23 mouse cellular contexts compared by ENCODE assay signal in the genomic region with DNA sequence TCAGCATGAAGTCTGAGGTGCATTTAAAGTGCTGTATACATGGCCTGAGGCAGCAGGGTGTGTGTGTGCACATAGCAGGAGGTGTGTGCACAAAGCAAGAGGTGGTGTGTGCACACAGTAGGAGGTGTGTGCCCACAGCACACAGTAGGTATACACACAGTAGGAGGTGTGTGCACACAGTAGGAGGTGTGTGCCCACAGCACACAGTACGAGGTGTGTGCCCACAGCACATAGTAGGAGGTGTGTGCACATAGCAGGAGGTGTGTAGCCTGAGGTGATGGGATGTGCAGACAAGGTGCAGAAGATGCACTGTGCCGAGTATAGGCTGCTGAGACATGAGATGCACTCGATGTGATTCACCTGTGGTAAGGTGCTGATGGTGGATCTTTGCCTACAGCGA.
A peak's percentile ranks its signal among the peaks of the same experiment; 100 is the strongest.
DNase-seq lines count a peak whose midpoint lies in the region; ATAC-seq and TF ChIP-seq lines count a peak whose summit lies in the region.
"Had no signal": no experiment of that assay in that cellular context is flagged by ENCODE, and none has a peak within 500 bp of the region (broad histone marks: within the 10 kb centered on the region; RNA-seq: fewer than 3 reads in every experiment).

No protein-coding gene starts in this region.

- H3K9ac ChIP-seq in CH12.LX (ENCODE audit: insufficient read depth, low read depth): no peak overlapping the region
- no peak overlapping the region for H3K9ac ChIP-seq in MEL (ENCODE audit: control insufficient read depth, low read depth, low read length, poor library complexity, severe bottlenecking)
- H3K9ac ChIP-seq: embryonic facial prominence, embryonic 13.5 days; embryonic facial prominence, embryonic 15.5 days; forebrain, embryonic 12.5 days had no signal

- H3K9me3 ChIP-seq in megakaryocyte, embryonic 14.5 days: peaks cover 48% of the 10 kb centered on the region
- peaks cover 2% of the 10 kb centered on the region for H3K9me3 ChIP-seq in CH12.LX (replicated peaks; ENCODE audit: low read length)
- no peaks in the 10 kb centered on the region for H3K9me3 ChIP-seq in MEL (replicated peaks; ENCODE audit: insufficient read depth, low read length)
- H3K9me3 ChIP-seq: embryonic facial prominence, embryonic 13.5 days; embryonic facial prominence, embryonic 15.5 days; forebrain, embryonic 12.5 days had no signal

- H3K27ac ChIP-seq in CH12.LX (ENCODE audit: insufficient read depth, low read depth) (no peak overlapping the region), MEL (ENCODE audit: control insufficient read depth, low read depth, low read length) (no peak overlapping the region)
- H3K27ac ChIP-seq: embryonic facial prominence, embryonic 13.5 days; embryonic facial prominence, embryonic 15.5 days; forebrain, embryonic 10.5 days; forebrain, embryonic 12.5 days had no signal

- H3K4me2 ChIP-seq in CH12.LX (ENCODE audit: insufficient read depth, low read depth, poor library complexity, severe bottlenecking): no peak overlapping the region
- H3K4me2 ChIP-seq: embryonic facial prominence, embryonic 13.5 days; embryonic facial prominence, embryonic 15.5 days; forebrain, embryonic 12.5 days had no signal

- no peak for TF ChIP-seq CTCF in CH12.LX (conservative IDR thresholded peaks at IDR 0.05 in 1 of 2, IDR thresholded peaks at IDR 0.05 in 1 of 2; ENCODE audit: low read depth in 2 of 2, low read length in 2 of 2)
- no peak for TF ChIP-seq CTCF in MEL (IDR thresholded peaks at IDR 0.05 in 2 of 3, conservative IDR thresholded peaks at IDR 0.05 in 1 of 3; ENCODE audit: control insufficient read depth in 1 of 3, insufficient read depth in 1 of 3, low read depth in 2 of 3, low read length in 3 of 3, poor library complexity in 1 of 3, severe bottlenecking in 1 of 3)

- no peak for ATAC-seq in megakaryocyte, adult 5-6 weeks (ENCODE audit: poor library complexity, severe bottlenecking)
- ATAC-seq: CD4-positive, CD25-positive, alpha-beta regulatory T cell, adult 4 months; forebrain, embryonic 14.5 days; forebrain, embryonic 16.5 days had no signal

- TF ChIP-seq POLR2A in CH12.LX (IDR thresholded peaks at IDR 0.05; ENCODE audit: low read depth, low read length) (no peak), MEL (IDR thresholded peaks at IDR 0.05; ENCODE audit: control insufficient read depth in 1 of 2, insufficient read depth in 1 of 2, low read depth in 1 of 2, low read length in 2 of 2, poor library complexity in 1 of 2) (no peak)

- H3K79me2 ChIP-seq in CH12.LX (replicated peaks; ENCODE audit: control insufficient read depth, extremely low read depth, insufficient read depth, poor library complexity, severe bottlenecking) (no peaks in the 10 kb centered on the region), MEL (ENCODE audit: control insufficient read depth, insufficient read depth, low read length, poor library complexity) (no peaks in the 10 kb centered on the region)

- no peaks in the 10 kb centered on the region for H3K36me3 ChIP-seq in megakaryocyte, embryonic 14.5 days (replicated peaks; ENCODE audit: low read length)
- peaks cover 4 to 10% of the 10 kb centered on the region in 2 experiments for H3K36me3 ChIP-seq in CH12.LX (replicated peaks in 1 of 2; ENCODE audit: control insufficient read depth in 1 of 2, insufficient read depth in 1 of 2, low read length in 1 of 2)
- no peaks in the 10 kb centered on the region for H3K36me3 ChIP-seq in MEL (ENCODE audit: control insufficient read depth in 1 of 2, insufficient read depth in 2 of 2, low read length in 2 of 2)
- H3K36me3 ChIP-seq: embryonic facial prominence, embryonic 13.5 days; embryonic facial prominence, embryonic 15.5 days; forebrain, embryonic 10.5 days; forebrain, embryonic 12.5 days had no signal

- dilution Hi-C loops in CH12.LX (cut with MboI; ENCODE audit: extremely low pct_ligation_motif_present, extremely low pct_unique_long_range_greater_than_20kb, low sequenced_read_pairs): no loop called here

- peak overlapping the region; percentile 75 for H3K4me3 ChIP-seq in megakaryocyte, embryonic 14.5 days (replicated peaks)
- H3K4me3 ChIP-seq in CH12.LX (replicated peaks in 1 of 3; ENCODE audit: low read depth in 2 of 3, low read length in 2 of 3, poor library complexity in 1 of 3): no peak overlapping the region
- H3K4me3 ChIP-seq in MEL (ENCODE audit: control insufficient read depth in 1 of 2, insufficient read depth in 1 of 2, low read depth in 2 of 2, low read length in 2 of 2): no peak overlapping the region
- H3K4me3 ChIP-seq: embryonic facial prominence, embryonic 13.5 days; embryonic facial prominence, embryonic 15.5 days; erythroblast, embryonic 14.5 days; forebrain, embryonic 10.5 days; forebrain, embryonic 12.5 days had no signal

- DNase-seq in CH12.LX (ENCODE audit: extremely low read depth) (no peak), MEL (ENCODE audit: low read depth, low spot score) (no peak)
- no peak for DNase-seq in kidney, adult 9 months
- DNase-seq in kidney, postnatal 4 days: no peak
- DNase-seq: adrenal gland, adult 2 months; adrenal gland, postnatal 10 days; adrenal gland, postnatal 25 days; B cell, adult 2 months; cerebellum, adult 11 months; cerebellum, adult 18-20 months; cerebellum, adult 8-10 months; cerebellum, postnatal 36 days; embryo, embryonic 11 days had no signal

- H3K4me1 ChIP-seq in megakaryocyte, embryonic 14.5 days: no peaks in the 10 kb centered on the region; the same call in 1 of the 2 replicates
- H3K4me1 ChIP-seq in CH12.LX (ENCODE audit: control insufficient read depth in 1 of 2, insufficient read depth in 2 of 2) (peaks cover 7% of the 10 kb centered on the region in 2 experiments), MEL (ENCODE audit: control insufficient read depth in 1 of 2, insufficient read depth in 2 of 2, low read length in 2 of 2) (no peaks in the 10 kb centered on the region)
- H3K4me1 ChIP-seq: embryonic facial prominence, embryonic 13.5 days; embryonic facial prominence, embryonic 15.5 days; forebrain, embryonic 10.5 days; forebrain, embryonic 12.5 days had no signal

- TF ChIP-seq EP300 in CH12.LX (IDR thresholded peaks at IDR 0.05; ENCODE audit: low read length): no peak
- no peak for TF ChIP-seq EP300 in MEL (IDR thresholded peaks at IDR 0.05; ENCODE audit: low read depth in 1 of 2, low read length in 2 of 2)

- TF ChIP-seq RAD21 in CH12.LX (IDR thresholded peaks at IDR 0.05; ENCODE audit: low read depth, low read length): no peak
- TF ChIP-seq RAD21 in MEL (IDR thresholded peaks at IDR 0.05; ENCODE audit: low read depth, low read length): no peak

- in situ Hi-C loops in CH12.LX (cut with MboI; ENCODE audit: low pct_ligation_motif_present, low pct_unique_long_range_greater_than_20kb, low sequenced_read_pairs): no loop called here

- no peaks in the 10 kb centered on the region for H3K27me3 ChIP-seq in megakaryocyte, embryonic 14.5 days (replicated peaks)
- H3K27me3 ChIP-seq in CH12.LX (replicated peaks) (no peaks in the 10 kb centered on the region), MEL (ENCODE audit: control insufficient read depth in 1 of 2, insufficient read depth in 2 of 2, low read length in 2 of 2) (no peaks in the 10 kb centered on the region)
- H3K27me3 ChIP-seq: embryonic facial prominence, embryonic 13.5 days; embryonic facial prominence, embryonic 15.5 days; forebrain, embryonic 12.5 days had no signal

TF ChIP-seq in CH12.LX, 34 proteins besides CTCF, POLR2A, EP300 and RAD21:
- TF ChIP-seq MAZ (IDR thresholded peaks at IDR 0.05; ENCODE audit: low read depth, low read length): no peak
- peak; percentile 88 for TF ChIP-seq ZKSCAN1 (IDR thresholded peaks at IDR 0.05; ENCODE audit: borderline replicate concordance, low read depth, low read length)

TF ChIP-seq in MEL, 35 proteins besides CTCF, POLR2A, EP300 and RAD21:
- TF ChIP-seq BHLHE40 (IDR thresholded peaks at IDR 0.05; ENCODE audit: borderline replicate concordance, low read depth, low read length) (no peak), ZKSCAN1 (IDR thresholded peaks at IDR 0.05; ENCODE audit: low read depth, low read length) (peak; percentile 79), USF2 (IDR thresholded peaks at IDR 0.05; ENCODE audit: borderline replicate concordance in 1 of 2, insufficient read depth in 1 of 2, low read depth in 1 of 2, low read length in 2 of 2) (no peak), NELFE (IDR thresholded peaks at IDR 0.05; ENCODE audit: low read depth, low read length) (no peak), POLR2AphosphoS5 (IDR thresholded peaks at IDR 0.05; ENCODE audit: borderline replicate concordance, low read depth, low read length) (no peak)
